Mouse (Mus musculus): Measurements from ENCODE around the gene Il12b. TPM values are rescaled to one million over a fixed set of nuclear protein-coding genes. Genes with fewer than 3 reads are reported as not detected.

The Il12b gene
- polyA plus RNA-seq, 1 experiment from 2014 or later, result 0.19 TPM

Other genes starting within 250 kb of the Il12b start
- gene Ublcp1, start 70.4 kb downstream of the Il12b start, polyA plus RNA-seq (2015; fragmentation: Nextera tagmentation; extraction: Ambion mirVana), result 63.1 and 63.2 TPM in 2 replicates
- 61.4 and 64.3 TPM in 2 replicates for gene Rnf145, start 118.9 kb downstream of the Il12b start, polyA plus RNA-seq (2015; fragmentation: Nextera tagmentation; extraction: Ambion mirVana)
- gene Ebf1, start 217.3 kb downstream of the Il12b start, polyA plus RNA-seq (2015; fragmentation: Nextera tagmentation; extraction: Ambion mirVana), result 24.1 and 26.2 TPM in 2 replicates